Mouse (Mus musculus): ENCODE measurements around the gene Slc30a5.

The Slc30a5 gene

GRCm38 (mm10) chr13:100753011-100753410 is 80.2 kb downstream of the Slc30a5 start:
- DNase-seq: no peak
